Mouse (Mus musculus) ES-Bruce4 (cell line): ENCODE data around the gene Lpar3.

Source experiments
- CTCF ChIP-seq: IDR thresholded peaks from one replicate; pipeline ENCODE4 v1.8.1; 2011; ENCODE audit warnings: low read depth, low read length
- EP300 ChIP-seq: IDR thresholded peaks from 2 replicates; pipeline ENCODE4 v1.6.1; 2011; ENCODE audit warnings: low read depth, low read length; ENCODE audit not compliant: insufficient read depth
- POLR2A ChIP-seq: IDR thresholded peaks from one replicate; pipeline ENCODE4 v1.8.1; 2011; ENCODE audit warnings: low read length; ENCODE audit not compliant: insufficient read depth

GRCm38 (mm10) chr3:146198803-146199481 is 21.8 kb upstream of the Lpar3 start:
- TF ChIP-seq POLR2A = no peak
- no peak for TF ChIP-seq EP300
- TF ChIP-seq CTCF = no peak
